Mouse (Mus musculus): ENCODE data around the gene Slc19a1. TPM values are rescaled to one million over a fixed set of nuclear protein-coding genes. Genes with fewer than 3 reads are reported as not detected.

The Slc19a1 gene
- 30.2 and 35.4 TPM in 2 replicates for polyA plus RNA-seq (2014; fragmentation: Nextera tagmentation; extraction: Ambion mirVana)

GRCm38 (mm10) chr10:77031768-77032375 is at the start of gene Slc19a1:
Gene Slc19a1, plus strand, starts transcription at chr10:77032241.
- Histone ChIP-seq H3K4me3 (ENCODE audit: low read depth, low read length) (peak within 1 kb of the TSS; percentile 64), H3K9ac (replicated peaks; ENCODE audit: low read depth, low read length) (peak within 1 kb of the TSS; percentile 53), H3K4me2 (replicated peaks; ENCODE audit: low read depth, low read length) (peak within 1 kb of the TSS; percentile 68), H3K27me3 (ENCODE audit: control insufficient read depth, insufficient read depth, low read length) (no peaks in the 10 kb centered on the region), H3K9me3 (ENCODE audit: control insufficient read depth, low read depth, low read length) (no peaks in the 10 kb centered on the region), H3K4me1 (ENCODE audit: control insufficient read depth, insufficient read depth, low read length) (peaks cover 16% of the 10 kb centered on the region), H3K36me3 (ENCODE audit: control insufficient read depth, insufficient read depth, low read length) (no peaks in the 10 kb centered on the region), H3K27ac (ENCODE audit: low read length) (peak within 1 kb of the TSS; percentile 61; the same call in 1 of the 2 replicates)
- ATAC-seq (ENCODE audit: insufficient number of reproducible peaks, insufficient read depth, low FRiP score, low read depth): no peak
- 48% methylated on average over 13 of the region's 13 CpGs for WGBS

- Histone ChIP-seq H3K4me3 (ENCODE audit: low read depth, low read length) (no peak overlapping the region), H3K36me3 (ENCODE audit: control insufficient read depth, insufficient read depth, low read length) (no peaks in the 10 kb centered on the region), H3K27ac (ENCODE audit: low read length) (no peak overlapping the region), H3K9ac (replicated peaks; ENCODE audit: low read depth, low read length) (no peak overlapping the region), H3K4me1 (ENCODE audit: control insufficient read depth, insufficient read depth, low read length) (no peaks in the 10 kb centered on the region), H3K27me3 (ENCODE audit: control insufficient read depth, insufficient read depth, low read length) (no peaks in the 10 kb centered on the region), H3K9me3 (ENCODE audit: control insufficient read depth, low read depth, low read length) (no peaks in the 10 kb centered on the region), H3K4me2 (replicated peaks; ENCODE audit: low read depth, low read length) (no peak overlapping the region)
- WGBS: 87% methylated on average over 5 of the region's 5 CpGs
- no peak for ATAC-seq (ENCODE audit: insufficient number of reproducible peaks, insufficient read depth, low FRiP score, low read depth)
Observed at GRCm38 (mm10) chr10:76988586-76988985, 43.5 kb upstream of the Slc19a1 start.

GRCm38 (mm10) chr10:76992456-76992855 is 39.6 kb upstream of the Slc19a1 start:
- Histone ChIP-seq H3K4me2 (replicated peaks; ENCODE audit: low read depth, low read length) (no peak overlapping the region), H3K9me3 (ENCODE audit: control insufficient read depth, low read depth, low read length) (no peaks in the 10 kb centered on the region), H3K4me3 (ENCODE audit: low read depth, low read length) (no peak overlapping the region), H3K27ac (ENCODE audit: low read length) (no peak overlapping the region), H3K27me3 (ENCODE audit: control insufficient read depth, insufficient read depth, low read length) (no peaks in the 10 kb centered on the region), H3K9ac (replicated peaks; ENCODE audit: low read depth, low read length) (no peak overlapping the region), H3K36me3 (ENCODE audit: control insufficient read depth, insufficient read depth, low read length) (no peaks in the 10 kb centered on the region), H3K4me1 (ENCODE audit: control insufficient read depth, insufficient read depth, low read length) (no peaks in the 10 kb centered on the region)
- WGBS: 59% methylated on average over 3 of the region's 3 CpGs
- ATAC-seq (ENCODE audit: insufficient number of reproducible peaks, insufficient read depth, low FRiP score, low read depth): 0 out of 2 replicates have a peak, but pooled peaks have one; percentile 28

GRCm38 (mm10) chr10:76997759-76998513 is 34.1 kb upstream of the Slc19a1 start:
- Histone ChIP-seq H3K9me3 (ENCODE audit: control insufficient read depth, low read depth, low read length) (no peaks in the 10 kb centered on the region), H3K27ac (ENCODE audit: low read length) (no peak overlapping the region), H3K4me1 (ENCODE audit: control insufficient read depth, insufficient read depth, low read length) (no peaks in the 10 kb centered on the region), H3K9ac (replicated peaks; ENCODE audit: low read depth, low read length) (no peak overlapping the region), H3K27me3 (ENCODE audit: control insufficient read depth, insufficient read depth, low read length) (no peaks in the 10 kb centered on the region), H3K4me2 (replicated peaks; ENCODE audit: low read depth, low read length) (no peak overlapping the region), H3K36me3 (ENCODE audit: control insufficient read depth, insufficient read depth, low read length) (no peaks in the 10 kb centered on the region), H3K4me3 (ENCODE audit: low read depth, low read length) (no peak overlapping the region)
- WGBS: 52% methylated on average over 17 of the region's 17 CpGs
- ATAC-seq (ENCODE audit: insufficient number of reproducible peaks, insufficient read depth, low FRiP score, low read depth): 0 out of 2 replicates have a peak, but pooled peaks have one; percentile 67

GRCm38 (mm10) chr10:77004936-77005335 is 27.1 kb upstream of the Slc19a1 start:
- no peak; the same call in 1 of the 2 replicates for ATAC-seq (ENCODE audit: insufficient number of reproducible peaks, insufficient read depth, low FRiP score, low read depth)
- WGBS: 18% methylated on average over 7 of the region's 7 CpGs

GRCm38 (mm10) chr10:77007433-77008108 is 24.5 kb upstream of the Slc19a1 start:
- Histone ChIP-seq H3K4me2 (replicated peaks; ENCODE audit: low read depth, low read length) (no peak overlapping the region), H3K27ac (ENCODE audit: low read length) (peak overlapping the region; percentile 29; the same call in 1 of the 2 replicates), H3K4me3 (ENCODE audit: low read depth, low read length) (no peak overlapping the region), H3K9ac (replicated peaks; ENCODE audit: low read depth, low read length) (no peak overlapping the region), H3K27me3 (ENCODE audit: control insufficient read depth, insufficient read depth, low read length) (no peaks in the 10 kb centered on the region), H3K36me3 (ENCODE audit: control insufficient read depth, insufficient read depth, low read length) (no peaks in the 10 kb centered on the region), H3K4me1 (ENCODE audit: control insufficient read depth, insufficient read depth, low read length) (peaks cover 13% of the 10 kb centered on the region; the same call in 1 of the 2 replicates), H3K9me3 (ENCODE audit: control insufficient read depth, low read depth, low read length) (no peaks in the 10 kb centered on the region)
- WGBS: 38% methylated on average over 8 of the region's 8 CpGs
- ATAC-seq (ENCODE audit: insufficient number of reproducible peaks, insufficient read depth, low FRiP score, low read depth): peak; percentile 12; the same call in 1 of the 2 replicates

More at GRCm38 (mm10) chr10:77004936-77005335, 27.1 kb upstream of the Slc19a1 start:
- H3K4me1 ChIP-seq (ENCODE audit: control insufficient read depth, insufficient read depth, low read length): peaks cover 13% of the 10 kb centered on the region; the same call in 1 of the 2 replicates
- no peak overlapping the region for H3K4me3 ChIP-seq (ENCODE audit: low read depth, low read length)
- H3K9me3 ChIP-seq (ENCODE audit: control insufficient read depth, low read depth, low read length): no peaks in the 10 kb centered on the region
- H3K9ac ChIP-seq (replicated peaks; ENCODE audit: low read depth, low read length): no peak overlapping the region
- H3K4me2 ChIP-seq (replicated peaks; ENCODE audit: low read depth, low read length): no peak overlapping the region
- H3K27ac ChIP-seq (ENCODE audit: low read length): no peak overlapping the region
- H3K27me3 ChIP-seq (ENCODE audit: control insufficient read depth, insufficient read depth, low read length): no peaks in the 10 kb centered on the region
- no peaks in the 10 kb centered on the region for H3K36me3 ChIP-seq (ENCODE audit: control insufficient read depth, insufficient read depth, low read length)

- Histone ChIP-seq H3K4me1 (ENCODE audit: control insufficient read depth, insufficient read depth, low read length) (peaks cover 13% of the 10 kb centered on the region; the same call in 1 of the 2 replicates), H3K9me3 (ENCODE audit: control insufficient read depth, low read depth, low read length) (no peaks in the 10 kb centered on the region), H3K4me2 (replicated peaks; ENCODE audit: low read depth, low read length) (no peak overlapping the region), H3K9ac (replicated peaks; ENCODE audit: low read depth, low read length) (no peak overlapping the region), H3K4me3 (ENCODE audit: low read depth, low read length) (no peak overlapping the region), H3K27me3 (ENCODE audit: control insufficient read depth, insufficient read depth, low read length) (no peaks in the 10 kb centered on the region), H3K27ac (ENCODE audit: low read length) (peak overlapping the region; percentile 29; the same call in 1 of the 2 replicates), H3K36me3 (ENCODE audit: control insufficient read depth, insufficient read depth, low read length) (no peaks in the 10 kb centered on the region)
- peak; percentile 26; the same call in 1 of the 2 replicates for ATAC-seq (ENCODE audit: insufficient number of reproducible peaks, insufficient read depth, low FRiP score, low read depth)
- whole genome bisulfite sequencing: 22% methylated on average over 9 of the region's 9 CpGs
Observed at GRCm38 (mm10) chr10:77008109-77008561, 23.9 kb upstream of the Slc19a1 start.

GRCm38 (mm10) chr10:77008698-77009097 is 23.3 kb upstream of the Slc19a1 start:
- H3K36me3 ChIP-seq (ENCODE audit: control insufficient read depth, insufficient read depth, low read length): no peaks in the 10 kb centered on the region
- no peak overlapping the region for H3K4me3 ChIP-seq (ENCODE audit: low read depth, low read length)
- no peak for ATAC-seq (ENCODE audit: insufficient number of reproducible peaks, insufficient read depth, low FRiP score, low read depth)
- no peak overlapping the region; the same call in 1 of the 2 replicates for H3K27ac ChIP-seq (ENCODE audit: low read length)
- peaks cover 13% of the 10 kb centered on the region; the same call in 1 of the 2 replicates for H3K4me1 ChIP-seq (ENCODE audit: control insufficient read depth, insufficient read depth, low read length)
- H3K4me2 ChIP-seq (replicated peaks; ENCODE audit: low read depth, low read length): no peak overlapping the region
- H3K9ac ChIP-seq (replicated peaks; ENCODE audit: low read depth, low read length): no peak overlapping the region
- no peaks in the 10 kb centered on the region for H3K27me3 ChIP-seq (ENCODE audit: control insufficient read depth, insufficient read depth, low read length)
- 80% methylated on average over 3 of the region's 3 CpGs for WGBS
- H3K9me3 ChIP-seq (ENCODE audit: control insufficient read depth, low read depth, low read length): no peaks in the 10 kb centered on the region

Measured in stomach, embryonic 14.5 days (tissue).